Mouse (Mus musculus): ENCODE measurements around the gene Ppp4r3b.

Ppp4r3b gene

GRCm38 (mm10) chr11:29238047-29238446 is 65.4 kb downstream of the Ppp4r3b start:
- no peak for DNase-seq (ENCODE audit: low spot score)

GRCm38 (mm10) chr11:29238551-29238950 is 65.9 kb downstream of the Ppp4r3b start:
- DNase-seq (ENCODE audit: low spot score), result no peak

- DNase-seq (ENCODE audit: low spot score), result no peak
These were observed 66.7 kb downstream of the Ppp4r3b start for GRCm38 (mm10) chr11:29239353-29239752.

- peak; percentile 46 for DNase-seq (ENCODE audit: low spot score)
These were observed 69.3 kb downstream of the Ppp4r3b start for GRCm38 (mm10) chr11:29241961-29242360.

GRCm38 (mm10) chr11:29245988-29246387 is 73.3 kb downstream of the Ppp4r3b start:
- no peak for DNase-seq (ENCODE audit: low spot score)

- DNase-seq (ENCODE audit: low spot score), result peak; percentile 98
These were observed 74.4 kb downstream of the Ppp4r3b start, which contains the start of gene Cfap36 for GRCm38 (mm10) chr11:29246883-29247650. Cfap36 (minus strand) TSS chr11:29247409.

GRCm38 (mm10) chr11:29247725-29248124 is 75.0 kb downstream of the Ppp4r3b start:
- DNase-seq (ENCODE audit: low spot score), result no peak

- no peak for DNase-seq (ENCODE audit: low spot score)
These were observed 75.7 kb downstream of the Ppp4r3b start for GRCm38 (mm10) chr11:29248386-29248785.

- DNase-seq (ENCODE audit: low spot score), result no peak
These were observed 82.0 kb downstream of the Ppp4r3b start for GRCm38 (mm10) chr11:29254643-29255042.

- peak; percentile 81 for DNase-seq (ENCODE audit: low spot score)
These were observed 95.1 kb downstream of the Ppp4r3b start for GRCm38 (mm10) chr11:29267824-29268223.
